Mouse (Mus musculus): Measurements from ENCODE around the gene Pbx1.

DNA sequence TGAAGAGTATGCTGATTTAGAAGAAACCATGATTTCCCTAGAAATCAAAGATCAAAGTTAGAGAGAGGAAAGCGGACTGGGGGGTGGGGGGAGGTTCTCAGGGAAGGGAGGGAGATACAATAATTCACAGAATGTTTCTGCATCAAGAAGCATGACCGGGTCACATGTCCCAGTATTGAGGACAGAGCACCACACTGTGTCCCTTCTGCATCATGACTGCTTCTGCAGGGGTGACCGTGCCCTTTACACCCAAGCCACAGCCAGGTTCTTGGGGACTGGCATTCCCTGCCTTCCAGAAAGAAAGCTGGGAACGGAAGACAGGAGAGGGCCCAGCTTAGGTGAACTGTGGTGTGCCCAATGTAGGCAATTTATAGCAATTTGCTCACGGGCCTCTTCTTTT is 207.9 kb downstream of the Pbx1 start:
- TF ChIP-seq CTCF (IDR thresholded peaks at IDR 0.05; ENCODE audit: low read depth, low read length) (no peak), POLR2A (IDR thresholded peaks at IDR 0.05; ENCODE audit: extremely low read depth, insufficient read depth, low read length) (no peak)
